Mouse (Mus musculus): ENCODE data around the gene Prkag2.
A peak's percentile ranks its signal among the peaks of the same experiment; 100 is the strongest.

The Prkag2 gene

GRCm38 (mm10) chr5:25100516-25101125 is at the start of gene Prkag2:
TSS of gene Prkag2 (minus strand) at chr5:25100642.
- DNase-seq: peak; percentile 48

GRCm38 (mm10) chr5:25149331-25149965 is 49.0 kb upstream of the Prkag2 start:
- no peak for DNase-seq

DNA sequence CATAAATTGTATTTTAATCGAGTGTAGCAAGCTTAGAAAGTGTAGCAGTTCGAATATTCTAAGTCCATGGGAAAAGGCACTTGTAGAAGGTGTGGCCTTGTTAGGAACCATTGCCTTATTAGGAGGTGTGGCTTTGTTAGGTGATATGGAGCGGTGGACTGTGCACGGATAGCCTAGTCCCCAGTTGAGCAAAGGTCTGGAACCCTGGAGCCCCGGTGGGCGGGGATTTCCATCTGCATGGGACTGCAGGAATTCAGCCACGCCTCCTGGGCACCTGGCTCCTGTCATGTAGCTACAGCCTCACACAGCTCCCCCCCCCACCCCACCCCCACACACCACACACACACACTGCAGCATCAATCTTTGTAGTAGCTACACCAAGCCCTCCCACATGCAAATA is 46.3 kb upstream of the Prkag2 start:
- DNase-seq: no peak

- DNase-seq: no peak
These were observed 27.4 kb upstream of the Prkag2 start for GRCm38 (mm10) chr5:25127865-25128264.

- DNase-seq: no peak
These were observed 25.6 kb upstream of the Prkag2 start for GRCm38 (mm10) chr5:25125884-25126560.

DNA sequence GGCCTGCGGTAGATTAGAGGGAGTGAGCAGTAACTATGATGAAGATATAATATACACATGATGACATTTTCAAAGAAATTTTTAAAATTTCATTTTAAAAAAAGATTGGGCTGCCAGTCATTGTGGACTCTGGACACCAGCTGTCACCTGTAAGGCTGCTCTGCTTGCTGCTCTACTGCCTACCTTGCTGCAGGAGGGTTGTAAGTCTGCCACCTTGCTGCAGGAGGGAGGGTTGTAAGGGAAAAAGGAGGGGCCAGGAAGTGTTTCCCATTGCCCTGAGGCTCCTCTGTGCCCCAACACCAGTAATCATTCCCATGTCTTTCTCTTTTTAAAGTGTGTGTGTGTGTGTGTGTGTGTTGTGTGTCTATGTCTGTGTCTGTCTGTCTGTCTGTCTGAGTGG is 22.1 kb upstream of the Prkag2 start:
- no peak for DNase-seq

GRCm38 (mm10) chr5:25119148-25119547 is 18.7 kb upstream of the Prkag2 start:
- no peak for DNase-seq

DNA sequence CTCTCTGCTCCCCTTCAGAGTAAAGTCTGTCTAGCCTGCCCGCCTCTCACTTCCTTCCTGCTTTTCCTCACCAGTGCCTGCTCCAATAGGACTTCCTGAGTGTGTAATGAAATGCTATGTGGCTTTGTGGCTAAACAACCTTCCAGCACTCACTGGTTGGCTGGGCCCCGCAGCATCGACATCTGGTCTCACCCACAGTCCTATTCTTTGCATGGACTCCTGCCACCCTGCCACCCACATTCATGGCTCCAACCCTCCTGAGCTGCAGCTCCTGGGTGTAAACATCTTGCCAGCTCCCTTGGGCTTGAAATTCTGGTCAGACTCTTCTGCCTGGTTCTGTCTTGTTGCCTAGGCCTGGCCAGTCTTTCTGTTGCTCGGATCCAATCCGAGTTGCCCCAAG is 15.6 kb upstream of the Prkag2 start:
- DNase-seq: no peak

DNA sequence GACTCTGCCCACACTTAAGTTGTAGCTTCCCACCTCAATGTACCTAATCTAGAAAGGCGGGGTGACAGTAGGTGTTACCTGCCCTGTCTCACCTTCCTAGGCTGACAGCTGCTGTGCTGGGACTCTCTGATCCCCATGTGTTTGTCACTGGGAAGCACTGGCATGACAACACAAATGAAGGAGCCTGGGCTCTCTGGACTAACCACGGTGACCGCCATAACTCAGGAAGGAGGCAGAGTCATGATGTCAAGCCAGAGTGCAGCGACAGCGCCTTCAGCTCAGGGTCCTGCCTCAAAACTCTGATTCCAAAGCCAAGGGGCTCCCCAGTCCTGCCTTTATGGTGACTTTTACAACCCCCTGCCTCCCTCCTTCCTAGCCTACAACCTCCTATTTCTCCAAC is 14.8 kb upstream of the Prkag2 start:
- no peak for DNase-seq

DNA sequence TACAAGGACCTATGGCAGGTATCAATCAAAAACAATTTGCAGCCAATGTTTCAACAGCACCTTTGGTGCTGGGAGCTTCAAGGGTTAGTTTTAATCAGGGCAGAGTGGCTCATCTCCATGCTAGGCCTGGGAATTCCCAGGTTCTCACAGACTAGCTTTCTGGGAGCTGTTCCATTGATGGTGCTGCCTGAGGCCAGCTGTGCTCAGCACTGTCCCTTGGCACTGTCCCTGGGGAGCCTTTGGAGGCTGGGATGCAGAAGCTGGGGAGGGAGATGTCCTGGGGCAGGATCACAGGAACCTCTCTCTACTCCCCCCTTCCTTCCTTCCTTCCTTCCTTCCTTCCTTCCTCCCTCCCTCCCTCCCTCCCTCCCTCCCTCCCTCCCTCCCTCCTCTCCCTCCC is 13.7 kb upstream of the Prkag2 start:
- no peak for DNase-seq

DNA sequence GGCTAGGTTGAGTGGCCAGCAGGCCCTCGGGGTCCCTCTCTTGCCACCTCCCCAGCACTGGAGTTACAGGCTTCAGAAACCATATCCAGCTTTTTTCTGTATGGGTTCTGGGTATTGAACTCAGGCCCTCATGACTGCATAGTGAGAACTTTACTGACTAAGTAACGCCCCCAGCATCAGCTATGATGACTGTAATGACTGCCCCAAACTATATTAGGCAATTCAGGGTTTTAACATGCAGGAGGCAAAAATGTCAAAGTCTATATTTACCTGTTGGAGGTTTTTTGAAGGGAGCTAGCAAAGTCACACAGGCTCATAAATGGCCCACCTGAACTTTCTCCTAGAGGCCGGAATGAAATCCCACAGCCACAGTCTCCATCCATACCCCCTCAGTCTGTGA is 9.9 kb upstream of the Prkag2 start:
- DNase-seq: no peak

GRCm38 (mm10) chr5:25105748-25106147 is 5.3 kb upstream of the Prkag2 start:
- DNase-seq: no peak

DNA sequence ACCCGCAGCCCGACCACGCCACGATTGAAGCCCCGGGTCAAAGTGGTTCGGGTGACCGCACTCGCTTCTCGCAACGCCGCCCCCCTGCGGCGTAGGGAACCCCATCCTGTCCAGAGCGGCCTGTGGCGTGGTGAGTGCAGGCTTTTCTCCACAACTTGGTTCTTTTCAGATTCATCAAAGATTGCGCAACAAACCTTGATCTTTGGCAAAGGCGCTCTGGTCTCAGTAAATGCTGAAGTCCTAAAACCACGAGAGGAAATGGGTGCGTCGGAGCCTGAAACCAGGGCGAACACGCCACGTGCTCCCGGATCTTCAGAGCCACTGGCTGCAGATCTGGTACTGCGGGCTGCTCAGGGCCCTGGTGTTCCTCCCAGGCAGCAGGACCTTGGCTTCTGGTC is 683 bp upstream of the Prkag2 start:
- peak; percentile 41 for DNase-seq

DNA sequence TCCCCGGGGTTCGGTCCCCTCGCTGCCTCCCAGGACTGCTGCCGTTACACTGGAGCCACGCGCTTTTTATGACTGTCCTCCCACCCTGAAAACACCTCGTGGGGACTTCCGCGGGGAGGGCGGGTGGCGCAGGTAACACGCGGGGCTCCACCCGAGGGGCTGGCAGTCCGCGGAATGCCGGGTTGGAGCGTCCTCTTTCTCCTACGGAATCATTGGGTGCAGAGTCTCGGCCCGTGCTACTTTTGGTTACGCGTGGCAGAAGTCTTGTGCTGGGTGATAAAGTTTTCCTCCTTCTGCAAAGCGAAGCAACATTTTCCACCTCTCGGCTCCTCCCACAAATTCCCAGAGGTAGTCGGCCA is 306 bp downstream of the Prkag2 start:
- no peak for DNase-seq

- DNase-seq: peak; percentile 53
These were observed 880 bp downstream of the Prkag2 start for GRCm38 (mm10) chr5:25099367-25100156.

GRCm38 (mm10) chr5:25097891-25098290 is 2.6 kb downstream of the Prkag2 start:
- DNase-seq: no peak

GRCm38 (mm10) chr5:25096431-25096830 is 4.0 kb downstream of the Prkag2 start:
- DNase-seq: no peak

DNA sequence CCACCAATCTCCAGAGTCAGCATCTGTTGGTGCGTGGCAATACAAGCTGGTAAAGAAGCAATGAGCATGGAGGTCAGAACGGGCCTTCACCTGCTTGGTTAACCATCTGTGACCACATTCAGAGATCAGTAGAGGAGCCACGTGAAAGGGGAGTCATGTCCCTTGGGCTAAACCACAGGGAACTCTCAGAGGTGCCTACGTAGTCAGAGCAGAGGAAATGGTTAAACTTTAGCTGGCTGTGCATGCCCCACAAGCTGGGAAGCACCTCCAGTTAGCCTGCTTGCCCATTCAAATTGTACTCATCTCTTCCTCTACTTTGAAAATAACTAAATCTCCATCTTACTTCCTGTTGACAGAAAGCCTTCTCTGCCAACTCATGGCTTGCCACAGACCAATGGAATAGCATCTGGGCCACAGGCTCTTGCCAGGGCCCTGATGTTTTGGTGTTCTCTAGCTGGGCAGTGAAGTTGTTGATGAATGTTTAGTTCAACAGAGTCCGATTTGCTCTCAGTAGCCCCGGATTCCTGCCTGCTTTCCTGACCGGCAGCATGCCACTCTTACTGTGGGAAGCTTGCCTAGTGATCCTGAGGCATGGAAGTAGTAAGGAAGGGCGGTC is 7.7 kb downstream of the Prkag2 start:
- DNase-seq: no peak

GRCm38 (mm10) chr5:25089258-25089972 is 11.0 kb downstream of the Prkag2 start:
- DNase-seq: no peak

DNA sequence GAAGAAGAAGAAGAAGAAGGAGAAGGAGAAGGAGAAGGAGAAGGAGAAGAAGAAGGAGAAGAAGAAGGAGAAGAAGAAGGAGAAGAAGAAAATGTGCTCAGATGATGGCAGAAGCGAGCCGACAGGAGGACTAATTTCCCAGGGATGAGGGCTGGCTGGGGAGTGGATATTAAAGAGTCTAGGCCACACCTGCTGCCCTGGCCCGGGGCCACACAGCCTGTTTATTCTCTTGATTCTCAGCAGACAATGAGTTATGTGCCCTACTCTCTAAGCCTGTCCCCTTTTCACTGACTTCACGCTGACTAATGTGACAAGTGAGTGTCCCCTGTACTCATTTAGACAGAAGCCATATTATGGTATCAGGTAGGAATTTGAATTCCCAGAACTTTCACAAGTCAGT is 11.8 kb downstream of the Prkag2 start:
- peak; percentile 73 for DNase-seq

- DNase-seq: no peak
These were observed 12.3 kb downstream of the Prkag2 start for GRCm38 (mm10) chr5:25088111-25088510.

GRCm38 (mm10) chr5:25087064-25087463 is 13.4 kb downstream of the Prkag2 start:
- peak; percentile 65 for DNase-seq

- peak; percentile 75 for DNase-seq
These were observed 14.2 kb downstream of the Prkag2 start for GRCm38 (mm10) chr5:25086234-25086633.
